Mouse (Mus musculus) lung, adult 18-20 months (tissue): ENCODE results near the gene Map2k6.
A peak's percentile ranks its signal among the peaks of the same experiment; 100 is the strongest.

Experiments used
- DNase-seq, 2 experiments: peaks; one replicate each; pipeline ENCODE4 v3.0.0; 2022; ENCODE audit warnings: mixed read lengths in 2 of 2

The Map2k6 gene

GRCm38 (mm10) chr11:110495323-110496060 lies 96.6 kb downstream of the Map2k6 start:
- no peak for DNase-seq

- DNase-seq: peak; percentile 12 to 46
Measured at GRCm38 (mm10) chr11:110496061-110496446, 97.1 kb downstream of the Map2k6 start.

- no peak for DNase-seq
Measured at GRCm38 (mm10) chr11:110497743-110498142, 98.8 kb downstream of the Map2k6 start.

GRCm38 (mm10) chr11:110498651-110499213 lies 99.8 kb downstream of the Map2k6 start:
- DNase-seq: no peak

- DNase-seq: no peak
Measured at GRCm38 (mm10) chr11:110502937-110503670, 104.2 kb downstream of the Map2k6 start.

GRCm38 (mm10) chr11:110511466-110511865 lies 112.5 kb downstream of the Map2k6 start:
- no peak for DNase-seq

GRCm38 (mm10) chr11:110518648-110519047 lies 119.7 kb downstream of the Map2k6 start:
- DNase-seq: no peak

GRCm38 (mm10) chr11:110522906-110523305 lies 124.0 kb downstream of the Map2k6 start:
- DNase-seq: no peak

GRCm38 (mm10) chr11:110526156-110526555 lies 127.2 kb downstream of the Map2k6 start:
- no peak for DNase-seq

- no peak for DNase-seq
Measured at GRCm38 (mm10) chr11:110531087-110531486, 132.2 kb downstream of the Map2k6 start.

GRCm38 (mm10) chr11:110534856-110535255 lies 135.9 kb downstream of the Map2k6 start:
- DNase-seq: no peak

GRCm38 (mm10) chr11:110536533-110536932 lies 137.6 kb downstream of the Map2k6 start:
- no peak for DNase-seq

- DNase-seq: peak; percentile 51 to 58
Measured at GRCm38 (mm10) chr11:110537602-110538001, 138.7 kb downstream of the Map2k6 start.

- no peak for DNase-seq
Measured at GRCm38 (mm10) chr11:110538206-110538605, 139.3 kb downstream of the Map2k6 start.

- no peak for DNase-seq
Measured at GRCm38 (mm10) chr11:110541933-110542332, 143.0 kb downstream of the Map2k6 start.

GRCm38 (mm10) chr11:110544419-110545210 lies 145.7 kb downstream of the Map2k6 start:
- DNase-seq: no peak

GRCm38 (mm10) chr11:110545416-110545815 lies 146.5 kb downstream of the Map2k6 start:
- DNase-seq: no peak

- DNase-seq: no peak
Measured at GRCm38 (mm10) chr11:110551471-110551967, 152.6 kb downstream of the Map2k6 start.

GRCm38 (mm10) chr11:110562320-110563081 lies 163.6 kb downstream of the Map2k6 start:
- no peak for DNase-seq

GRCm38 (mm10) chr11:110563272-110563671 lies 164.3 kb downstream of the Map2k6 start:
- DNase-seq: no peak

GRCm38 (mm10) chr11:110563801-110564200 lies 164.9 kb downstream of the Map2k6 start:
- DNase-seq: no peak

GRCm38 (mm10) chr11:110566307-110566706 lies 167.4 kb downstream of the Map2k6 start:
- DNase-seq: no peak
